Mouse (Mus musculus) neural tube, embryonic 11.5 days (tissue): ENCODE measurements at regions not wholly inside any gene's neighbourhood (a gene's known extent, or its start where the extent isn't known, plus 50 kb on each side); places are given as distances from the start of the nearest gene placed in this dataset.

Experiments
- ATAC-seq: fragments of 200-750 bp; cut with Nextera tagmentation; 2 replicates; pipeline ENCODE4 v1.8.0; 2017; ENCODE audit warnings: moderate number of reproducible peaks, mild to moderate bottlenecking, moderate TSS enrichment, moderate library complexity; ENCODE audit not compliant: insufficient read depth, low FRiP score, low TSS enrichment
- DNase-seq: peaks from one replicate; pipeline ENCODE4 v3.0.0-alpha.2; 2015; ENCODE audit warnings: low spot score
- H3K27ac ChIP-seq: fragments of 300-500 bp; sonication (generic); 2 replicates; pipeline ENCODE4 v1.5.1; 2014; ENCODE audit warnings: low read depth, mild to moderate bottlenecking, low read length
- H3K27me3 ChIP-seq: fragments of 300-500 bp; sonication (generic); 2 replicates; pipeline ENCODE4 v1.6.1; 2014; ENCODE audit warnings: mild to moderate bottlenecking, low read length, mixed read lengths; ENCODE audit not compliant: control insufficient read depth, insufficient read depth
- H3K36me3 ChIP-seq: fragments of 300-500 bp; sonication (generic); 2 replicates; pipeline ENCODE4 v1.6.1; 2014; ENCODE audit warnings: mild to moderate bottlenecking, low read length, moderate library complexity, mixed read lengths; ENCODE audit not compliant: control insufficient read depth, insufficient read depth
- H3K4me1 ChIP-seq: fragments of 300-500 bp; sonication (generic); 2 replicates; pipeline ENCODE4 v1.6.1; 2014; ENCODE audit warnings: low read length, mixed read lengths; ENCODE audit not compliant: control insufficient read depth, insufficient read depth
- H3K4me2 ChIP-seq: fragments of 300-500 bp; sonication (generic); 2 replicates; pipeline ENCODE4 v1.6.1; 2014; ENCODE audit warnings: low read depth, mild to moderate bottlenecking, moderate library complexity
- H3K4me3 ChIP-seq: fragments of 300-500 bp; sonication (generic); 2 replicates; pipeline ENCODE4 v1.5.1; 2014; ENCODE audit warnings: low read depth, low read length
- H3K9ac ChIP-seq: fragments of 300-500 bp; sonication (generic); 2 replicates; pipeline ENCODE4 v1.6.1; 2014; ENCODE audit warnings: mild to moderate bottlenecking, low read length
- H3K9me3 ChIP-seq: fragments of 300-500 bp; sonication (generic); 2 replicates; pipeline ENCODE4 v1.6.1; 2016; ENCODE audit warnings: low read length; ENCODE audit not compliant: control insufficient read depth
- WGBS: fragments of 180-500 bp; shearing (Covaris S2); extraction: QIAGEN DNeasy Blood & Tissue Kit; methylation state at CpG from one replicate; pipeline ENCODE4 v1.1.7; 2014; 5-methylcytosine and 5-hydroxymethylcytosine counted together

GRCm38 (mm10) chr8:128065964-128066680 lies 292.3 kb upstream of the Nrp1 start:
- no peak overlapping the region for H3K4me2 ChIP-seq
- H3K36me3 ChIP-seq = no peaks in the 10 kb centered on the region
- no peak for ATAC-seq
- no peaks in the 10 kb centered on the region for H3K4me1 ChIP-seq
- H3K9me3 ChIP-seq = no peaks in the 10 kb centered on the region
- H3K9ac ChIP-seq = no peak overlapping the region
- H3K27ac ChIP-seq = no peak overlapping the region
- H3K4me3 ChIP-seq = no peak overlapping the region
- DNase-seq = no peak
- 78% methylated on average over 7 of the region's 7 CpGs for WGBS
- no peaks in the 10 kb centered on the region for H3K27me3 ChIP-seq

- Histone ChIP-seq H3K4me2 (no peak overlapping the region), H3K4me1 (no peaks in the 10 kb centered on the region), H3K27ac (no peak overlapping the region), H3K36me3 (no peaks in the 10 kb centered on the region), H3K9ac (no peak overlapping the region), H3K9me3 (no peaks in the 10 kb centered on the region), H3K4me3 (no peak overlapping the region), H3K27me3 (no peaks in the 10 kb centered on the region)
- ATAC-seq (no peak), DNase-seq (no peak)
- 79% methylated on average over 2 of the region's 2 CpGs for WGBS
Measured at GRCm38 (mm10) chr8:128069749-128070148, 288.7 kb upstream of the Nrp1 start.

- no peak overlapping the region for H3K4me3 ChIP-seq
- no peak overlapping the region for H3K27ac ChIP-seq
- no peaks in the 10 kb centered on the region for H3K4me1 ChIP-seq
- DNase-seq = no peak
- no peak overlapping the region for H3K4me2 ChIP-seq
- H3K9me3 ChIP-seq = no peaks in the 10 kb centered on the region
- no peak for ATAC-seq
- no peak overlapping the region for H3K9ac ChIP-seq
- H3K36me3 ChIP-seq = no peaks in the 10 kb centered on the region
- no peaks in the 10 kb centered on the region for H3K27me3 ChIP-seq
- 87% methylated on average over 1 of the region's 1 CpGs for WGBS
Measured at GRCm38 (mm10) chr8:128075566-128075965, 282.8 kb upstream of the Nrp1 start.

GRCm38 (mm10) chr8:128076226-128076625 lies 282.2 kb upstream of the Nrp1 start:
- Histone ChIP-seq H3K9me3 (no peaks in the 10 kb centered on the region), H3K4me1 (no peaks in the 10 kb centered on the region), H3K4me3 (no peak overlapping the region), H3K4me2 (no peak overlapping the region), H3K36me3 (no peaks in the 10 kb centered on the region), H3K27ac (no peak overlapping the region), H3K9ac (no peak overlapping the region), H3K27me3 (no peaks in the 10 kb centered on the region)
- ATAC-seq (no peak), DNase-seq (no peak)
- 87% methylated on average over 4 of the region's 4 CpGs for WGBS

GRCm38 (mm10) chr8:128078740-128079139 lies 279.7 kb upstream of the Nrp1 start:
- H3K27me3 ChIP-seq = no peaks in the 10 kb centered on the region
- no peak overlapping the region for H3K9ac ChIP-seq
- H3K36me3 ChIP-seq = no peaks in the 10 kb centered on the region
- no peak overlapping the region for H3K4me3 ChIP-seq
- no peaks in the 10 kb centered on the region for H3K4me1 ChIP-seq
- DNase-seq (no peak), ATAC-seq (no peak)
- no peak overlapping the region for H3K27ac ChIP-seq
- WGBS = 79% methylated on average over 1 of the region's 1 CpGs
- no peak overlapping the region for H3K4me2 ChIP-seq
- H3K9me3 ChIP-seq = no peaks in the 10 kb centered on the region

- WGBS = 87% methylated on average over 1 of the region's 1 CpGs
- Histone ChIP-seq H3K36me3 (no peaks in the 10 kb centered on the region), H3K27me3 (no peaks in the 10 kb centered on the region), H3K27ac (no peak overlapping the region), H3K9me3 (no peaks in the 10 kb centered on the region), H3K4me2 (no peak overlapping the region), H3K4me1 (no peaks in the 10 kb centered on the region), H3K4me3 (no peak overlapping the region), H3K9ac (no peak overlapping the region)
- DNase-seq (no peak), ATAC-seq (no peak)
Measured at GRCm38 (mm10) chr8:128085800-128086199, 272.6 kb upstream of the Nrp1 start.

GRCm38 (mm10) chr8:128087500-128087899 lies 270.9 kb upstream of the Nrp1 start:
- DNase-seq (peak; percentile 29), ATAC-seq (no peak; the same call in 1 of the 2 replicates)
- WGBS = 79% methylated on average over 1 of the region's 1 CpGs

GRCm38 (mm10) chr8:128092826-128093225 lies 265.6 kb upstream of the Nrp1 start:
- Histone ChIP-seq H3K9ac (no peak overlapping the region), H3K4me1 (no peaks in the 10 kb centered on the region), H3K27me3 (no peaks in the 10 kb centered on the region), H3K4me2 (no peak overlapping the region), H3K9me3 (no peaks in the 10 kb centered on the region), H3K36me3 (no peaks in the 10 kb centered on the region), H3K27ac (no peak overlapping the region), H3K4me3 (no peak overlapping the region)
- DNase-seq (no peak), ATAC-seq (no peak)
- 95% methylated on average over 7 of the region's 7 CpGs for WGBS

More at GRCm38 (mm10) chr8:128087500-128087899, 270.9 kb upstream of the Nrp1 start:
- H3K27ac ChIP-seq = no peak overlapping the region
- no peaks in the 10 kb centered on the region for H3K27me3 ChIP-seq
- H3K4me2 ChIP-seq = no peak overlapping the region
- H3K9me3 ChIP-seq = no peaks in the 10 kb centered on the region
- H3K4me1 ChIP-seq = no peaks in the 10 kb centered on the region
- H3K9ac ChIP-seq = no peak overlapping the region
- H3K4me3 ChIP-seq = no peak overlapping the region
- no peaks in the 10 kb centered on the region for H3K36me3 ChIP-seq

- Histone ChIP-seq H3K4me1 (no peaks in the 10 kb centered on the region), H3K4me3 (no peak overlapping the region), H3K9ac (no peak overlapping the region), H3K27me3 (no peaks in the 10 kb centered on the region), H3K27ac (no peak overlapping the region), H3K9me3 (no peaks in the 10 kb centered on the region), H3K4me2 (no peak overlapping the region), H3K36me3 (no peaks in the 10 kb centered on the region)
- WGBS = 92% methylated on average over 1 of the region's 1 CpGs
- ATAC-seq (no peak), DNase-seq (no peak)
Measured at GRCm38 (mm10) chr8:128095451-128095850, 263.0 kb upstream of the Nrp1 start.
